Mouse (Mus musculus) urinary bladder, postnatal 36 days (tissue): ENCODE results near the gene Ptprcap.

Source experiments
- DNase-seq, 2 experiments: peaks; one replicate each; pipeline ENCODE4 v3.0.0; 2022; ENCODE audit warnings: low spot score in 2 of 2, mixed read lengths in 1 of 2

Ptprcap gene

DNA sequence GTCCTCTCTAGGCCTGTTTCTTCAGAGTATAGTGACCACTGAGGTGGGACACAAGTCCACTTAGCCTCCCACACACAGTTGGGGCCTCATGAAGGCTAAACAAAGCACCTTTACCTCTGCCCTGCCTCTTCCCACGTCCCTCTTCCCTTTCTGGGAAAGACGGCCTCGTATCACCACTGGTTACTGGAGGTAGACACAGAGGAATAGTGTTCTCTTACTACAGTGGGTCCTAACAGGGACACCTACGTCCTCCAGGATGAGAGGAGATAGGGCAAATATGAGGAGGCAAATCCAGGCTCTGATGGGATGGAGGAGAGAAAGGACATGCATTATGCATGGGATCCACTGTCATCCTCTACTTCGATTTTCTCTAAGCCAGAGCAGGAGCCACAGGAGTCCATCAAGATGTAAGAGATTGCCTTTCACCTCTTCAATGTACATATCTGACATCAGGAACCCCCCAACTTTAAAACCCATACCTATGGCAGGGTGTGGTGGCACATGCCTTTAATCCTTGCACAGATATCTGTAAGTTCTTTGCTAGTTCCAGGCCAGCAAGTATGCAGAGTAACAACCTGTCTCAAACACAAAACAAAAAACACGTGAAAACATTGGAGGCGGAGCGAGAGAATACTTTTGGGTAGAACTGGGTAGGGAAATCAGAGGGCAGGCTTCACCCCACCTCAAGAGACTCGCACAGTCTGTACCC, 5.5 kb upstream of the Ptprcap start:
- no peak for DNase-seq

GRCm38 (mm10) chr19:4148491-4148806, 5.0 kb upstream of the Ptprcap start, which contains the start of gene Coro1b:
Gene Coro1b, plus strand, starts transcription at chr19:4148619.
- peak; percentile 98 to 99 for DNase-seq

DNA sequence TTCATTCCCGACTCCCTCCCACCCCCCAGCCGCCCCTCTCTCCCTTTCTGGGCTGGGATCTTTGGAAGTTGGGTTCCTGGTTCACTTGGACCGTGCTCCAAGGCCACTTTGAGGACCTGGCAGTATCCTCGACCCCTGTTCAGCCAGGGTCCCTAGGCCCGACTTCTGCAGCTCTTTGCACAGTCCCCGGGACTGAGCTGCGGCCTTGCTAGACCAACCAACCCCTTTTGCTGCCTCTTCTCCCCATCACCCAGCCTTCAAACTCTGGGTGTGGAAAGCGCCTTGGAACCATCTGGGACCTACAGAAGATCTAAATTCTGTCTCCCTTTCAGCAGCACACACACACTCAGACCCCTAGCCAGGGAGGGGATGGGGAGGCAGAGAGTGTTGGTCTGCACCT, 4.6 kb upstream of the Ptprcap start:
- no peak for DNase-seq

DNA sequence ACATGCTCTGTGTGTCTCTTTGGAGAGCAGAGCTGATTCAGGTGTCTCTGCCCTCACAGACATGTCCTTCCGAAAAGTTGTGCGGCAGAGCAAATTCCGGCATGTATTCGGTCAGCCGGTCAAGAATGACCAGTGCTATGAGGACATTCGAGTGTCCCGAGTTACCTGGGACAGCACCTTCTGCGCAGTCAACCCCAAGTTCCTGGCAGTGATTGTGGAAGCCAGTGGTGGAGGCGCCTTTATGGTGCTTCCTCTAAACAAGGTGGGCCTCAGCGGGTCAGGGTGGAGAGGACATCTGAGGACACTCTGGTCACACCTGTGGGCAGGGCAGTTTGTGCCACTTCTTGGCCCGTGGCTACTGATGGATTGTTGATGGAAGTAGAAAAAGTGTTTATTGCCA, 4.1 kb upstream of the Ptprcap start:
- DNase-seq, result no peak

GRCm38 (mm10) chr19:4149764-4150461, 3.5 kb upstream of the Ptprcap start:
- no peak for DNase-seq

DNA sequence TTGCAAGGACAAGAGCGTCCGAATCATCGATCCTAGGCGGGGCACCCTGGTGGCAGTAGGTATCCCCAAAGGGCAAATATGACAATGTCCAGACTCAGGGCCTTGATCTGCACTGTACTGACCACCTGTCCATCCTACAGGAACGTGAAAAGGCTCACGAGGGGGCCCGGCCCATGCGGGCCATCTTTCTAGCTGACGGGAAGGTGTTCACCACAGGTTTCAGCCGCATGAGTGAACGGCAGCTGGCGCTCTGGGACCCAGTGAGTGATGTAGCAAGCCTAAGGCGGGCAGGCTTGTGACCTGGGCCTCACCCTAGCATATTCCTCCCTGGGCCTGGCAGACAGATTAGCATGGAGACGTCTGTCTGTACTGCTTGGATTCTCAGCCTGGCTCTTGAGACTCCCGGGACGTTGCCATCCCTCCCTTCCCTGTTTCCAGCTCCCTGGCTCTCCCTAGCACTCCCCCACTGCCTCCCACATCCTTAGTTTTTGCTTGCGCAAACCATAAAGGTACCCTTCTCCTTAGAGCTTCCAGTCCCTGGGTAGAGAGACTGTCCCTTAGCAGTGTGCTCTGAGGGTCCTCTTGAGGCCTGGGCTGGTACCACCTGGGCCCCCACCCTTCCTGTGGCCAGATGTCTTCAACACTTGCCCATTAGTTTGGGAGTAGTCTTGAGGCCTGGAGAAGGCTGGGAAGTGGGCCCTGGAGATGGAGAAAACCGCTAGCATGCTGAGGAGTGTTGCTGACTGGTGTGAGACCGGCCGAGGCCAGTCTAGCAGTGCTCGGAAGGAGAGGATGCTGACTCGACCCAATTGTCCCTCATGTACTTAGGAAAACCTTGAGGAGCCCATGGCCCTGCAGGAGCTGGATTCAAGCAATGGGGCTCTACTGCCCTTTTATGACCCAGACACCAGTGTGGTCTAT, 2.6 kb upstream of the Ptprcap start:
- DNase-seq, result no peak

DNA sequence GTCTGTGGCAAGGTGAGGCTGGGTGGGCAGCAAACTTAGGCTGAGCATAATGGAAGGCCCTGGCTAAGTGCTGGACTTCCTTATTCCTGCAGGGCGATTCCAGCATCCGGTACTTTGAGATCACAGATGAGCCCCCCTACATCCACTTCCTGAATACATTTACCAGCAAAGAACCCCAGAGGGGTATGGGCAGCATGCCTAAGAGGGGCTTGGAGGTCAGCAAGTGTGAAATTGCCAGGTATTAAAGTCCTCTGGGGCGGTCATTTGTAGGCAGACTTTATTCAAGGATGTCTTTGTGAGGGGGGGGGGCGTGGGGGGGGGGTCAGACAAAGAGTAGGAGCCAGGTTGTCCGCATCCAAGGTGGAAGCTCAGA, 1.9 kb upstream of the Ptprcap start:
- no peak for DNase-seq

GRCm38 (mm10) chr19:4151898-4152297, 1.5 kb upstream of the Ptprcap start:
- no peak for DNase-seq

DNA sequence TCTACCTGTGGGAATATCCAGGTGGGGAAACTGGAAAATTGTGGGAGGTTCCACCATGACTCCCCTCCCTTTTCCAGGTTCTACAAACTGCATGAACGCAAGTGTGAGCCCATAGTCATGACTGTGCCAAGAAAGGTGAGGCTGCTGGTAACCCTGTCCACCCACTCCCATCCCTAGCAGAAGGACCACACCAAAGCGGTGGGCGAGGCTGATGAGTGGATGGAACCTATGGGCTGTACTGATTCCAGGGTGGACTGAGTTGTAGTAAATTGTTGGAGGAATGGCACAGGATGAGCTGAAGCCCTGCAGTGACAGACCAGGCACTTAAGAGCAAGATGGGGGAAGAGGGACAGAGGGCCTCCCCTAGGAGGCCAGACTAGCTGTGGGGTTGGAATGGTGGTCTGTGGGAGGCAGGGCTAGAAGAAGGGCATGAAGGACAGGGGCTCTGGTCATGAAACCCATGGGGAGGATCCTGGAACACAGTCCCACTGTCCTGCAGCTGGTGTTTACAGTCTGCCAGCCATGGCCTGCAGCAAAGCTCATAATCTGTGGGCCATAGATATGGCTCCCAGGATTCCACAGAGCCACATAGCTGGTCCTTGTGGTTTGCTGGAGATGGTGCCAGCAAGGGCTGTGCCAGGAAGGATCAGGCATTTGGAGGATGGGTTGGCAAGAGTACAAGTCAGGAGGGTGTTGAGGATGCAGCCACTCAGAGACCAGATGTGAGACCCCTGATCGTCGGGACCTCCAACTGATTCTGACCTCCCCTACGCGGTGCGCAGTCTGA, 766 bp upstream of the Ptprcap start:
- no peak for DNase-seq

- no peak for DNase-seq
Measured at GRCm38 (mm10) chr19:4154437-4155222, 1.2 kb downstream of the Ptprcap start.

- DNase-seq, result no peak
Measured at GRCm38 (mm10) chr19:4155223-4156072, 2.0 kb downstream of the Ptprcap start.

GRCm38 (mm10) chr19:4156073-4156579, 2.7 kb downstream of the Ptprcap start:
- DNase-seq, result no peak

GRCm38 (mm10) chr19:4156771-4157170, 3.4 kb downstream of the Ptprcap start:
- DNase-seq, result no peak

DNA sequence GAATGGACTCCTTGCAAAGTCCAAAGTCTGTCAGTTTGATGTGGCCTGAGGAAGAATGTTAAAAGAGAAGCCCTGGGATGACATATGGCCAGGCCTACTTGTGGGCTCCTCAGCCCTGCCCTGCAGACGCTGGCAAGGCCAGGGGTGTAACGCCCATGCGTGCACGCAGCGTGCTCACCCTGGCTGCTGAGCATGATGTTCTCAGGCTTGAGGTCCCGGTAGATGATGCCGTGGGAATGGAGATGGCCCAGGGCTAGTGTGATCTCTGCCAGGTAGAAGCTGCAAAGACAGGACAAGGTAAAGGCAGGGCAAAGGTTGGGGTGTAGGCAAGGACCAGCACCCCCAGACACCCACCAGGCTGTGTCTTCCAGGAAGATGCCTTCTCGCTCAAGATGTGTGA, 5.6 kb downstream of the Ptprcap start:
- DNase-seq, result no peak

- DNase-seq, result peak; percentile 92 to 96
Measured at GRCm38 (mm10) chr19:4162646-4163542, 9.5 kb downstream of the Ptprcap start, which contains the start of gene Rps6kb2. Gene Rps6kb2, minus strand, starts transcription at chr19:4163354.

GRCm38 (mm10) chr19:4163543-4163887, 10.1 kb downstream of the Ptprcap start:
- no peak for DNase-seq

DNA sequence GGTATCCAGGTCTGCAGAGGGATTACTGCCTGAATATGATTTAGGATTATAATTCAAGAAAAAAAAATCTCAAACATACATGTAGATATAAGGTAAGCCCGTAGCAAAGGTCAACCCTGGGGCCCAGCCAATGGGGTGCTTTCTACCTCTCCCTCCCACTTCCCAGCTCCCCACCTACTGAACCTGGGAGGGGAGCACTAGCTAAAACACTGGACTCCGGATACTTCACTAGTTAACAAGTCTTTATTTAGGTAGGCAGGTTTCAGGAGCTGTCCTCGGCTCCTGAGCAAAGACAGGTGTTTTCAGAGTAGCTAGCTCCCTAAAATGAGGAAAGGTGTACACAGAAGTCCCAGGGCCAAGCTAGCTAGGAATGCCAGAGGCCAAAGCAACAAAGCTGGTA, 10.7 kb downstream of the Ptprcap start:
- DNase-seq, result no peak

DNA sequence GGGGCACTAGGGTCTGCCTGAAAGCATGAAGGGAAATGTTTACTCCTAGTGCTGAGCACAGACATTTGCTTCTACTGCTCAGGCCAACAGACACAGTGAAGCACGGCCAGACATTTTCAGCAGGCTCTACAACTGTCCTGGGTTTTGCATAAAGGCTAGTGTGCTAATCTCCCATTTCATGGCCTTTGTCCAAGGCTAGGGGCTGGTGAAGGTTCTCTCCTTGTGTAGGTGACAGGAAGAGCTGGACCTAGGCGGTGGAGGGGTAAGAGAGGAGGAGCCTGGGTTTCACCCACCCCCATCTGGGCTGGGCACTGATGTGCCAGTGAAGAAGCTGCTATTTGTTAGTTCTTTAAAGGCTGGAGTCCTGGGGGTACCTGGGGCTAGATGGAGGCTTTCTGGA, 11.3 kb downstream of the Ptprcap start:
- no peak for DNase-seq
